Mouse (Mus musculus): Measurements from ENCODE around the gene Gmds.

Gmds gene

GRCm38 (mm10) chr13:32158240-32158639 is 180.3 kb downstream of the Gmds start:
- DNase-seq: no peak

GRCm38 (mm10) chr13:32145916-32146315 is 192.6 kb downstream of the Gmds start:
- DNase-seq: no peak

GRCm38 (mm10) chr13:32145179-32145578 is 193.4 kb downstream of the Gmds start:
- DNase-seq: no peak

GRCm38 (mm10) chr13:32143651-32144050 is 194.9 kb downstream of the Gmds start:
- no peak for DNase-seq

GRCm38 (mm10) chr13:32134663-32135273 is 203.8 kb downstream of the Gmds start:
- no peak for DNase-seq

GRCm38 (mm10) chr13:32129970-32130369 is 208.6 kb downstream of the Gmds start:
- DNase-seq: no peak

- no peak for DNase-seq
These were observed 220.2 kb downstream of the Gmds start for GRCm38 (mm10) chr13:32118386-32118785.

GRCm38 (mm10) chr13:32115468-32115867 is 223.1 kb downstream of the Gmds start:
- DNase-seq: no peak

- no peak for DNase-seq
These were observed 224.7 kb downstream of the Gmds start for GRCm38 (mm10) chr13:32113875-32114274.

GRCm38 (mm10) chr13:32088303-32088977 is 250.1 kb downstream of the Gmds start:
- no peak for DNase-seq

GRCm38 (mm10) chr13:32080520-32081249 is 257.9 kb downstream of the Gmds start:
- DNase-seq: no peak

GRCm38 (mm10) chr13:32073630-32074029 is 264.9 kb downstream of the Gmds start:
- DNase-seq: no peak

GRCm38 (mm10) chr13:32055321-32055720 is 283.2 kb downstream of the Gmds start:
- DNase-seq: no peak

GRCm38 (mm10) chr13:32053587-32053986 is 285.0 kb downstream of the Gmds start:
- no peak for DNase-seq

- no peak for DNase-seq
These were observed 290.3 kb downstream of the Gmds start for GRCm38 (mm10) chr13:32047980-32048959.

GRCm38 (mm10) chr13:32046961-32047360 is 291.6 kb downstream of the Gmds start:
- no peak for DNase-seq

- no peak for DNase-seq
These were observed 295.8 kb downstream of the Gmds start for GRCm38 (mm10) chr13:32042748-32043147.

- no peak for DNase-seq
These were observed 297.7 kb downstream of the Gmds start for GRCm38 (mm10) chr13:32040822-32041221.

- DNase-seq: no peak
These were observed 301.6 kb downstream of the Gmds start for GRCm38 (mm10) chr13:32036902-32037301.

GRCm38 (mm10) chr13:32034799-32035448 is 303.6 kb downstream of the Gmds start:
- no peak for DNase-seq

- DNase-seq: no peak
These were observed 304.4 kb downstream of the Gmds start for GRCm38 (mm10) chr13:32034139-32034538.

Measured in lung, postnatal 36 days (tissue).